Mouse (Mus musculus) stomach, postnatal 0 days (tissue): ENCODE results near the gene Ncam1. TPM values are rescaled to one million over a fixed set of nuclear protein-coding genes. Genes with fewer than 3 reads are reported as not detected.

Source experiments
- ATAC-seq: fragments of 200-750 bp; cut with Nextera tagmentation; 2 replicates; pipeline ENCODE4 v1.8.0; 2017; ENCODE audit not compliant: low FRiP score, low TSS enrichment
- DNase-seq: peaks from one replicate; pipeline ENCODE4 v3.0.0-alpha.2; 2016; ENCODE audit warnings: low spot score
- H3K27ac ChIP-seq: fragments of 300-500 bp; sonication (generic); replicated peaks from 2 replicates; pipeline ENCODE4 v1.5.1; 2014; ENCODE audit warnings: mild to moderate bottlenecking, control low read depth
- H3K27me3 ChIP-seq: fragments of 300-500 bp; sonication (generic); 2 replicates; pipeline ENCODE4 v1.6.1; 2014; ENCODE audit warnings: low read length; ENCODE audit not compliant: control insufficient read depth, insufficient read depth
- H3K36me3 ChIP-seq: fragments of 300-500 bp; sonication (generic); 2 replicates; pipeline ENCODE4 v1.6.1; 2014; ENCODE audit warnings: low read length, mixed read lengths; ENCODE audit not compliant: control insufficient read depth, insufficient read depth
- H3K4me1 ChIP-seq: fragments of 300-500 bp; sonication (generic); replicated peaks from 2 replicates; pipeline ENCODE4 v1.6.1; 2014; ENCODE audit warnings: antibody characterized with exemption; ENCODE audit not compliant: control insufficient read depth, insufficient read depth
- H3K4me2 ChIP-seq: fragments of 300-500 bp; sonication (generic); replicated peaks from 2 replicates; pipeline ENCODE4 v1.6.1; 2014; ENCODE audit warnings: low read depth, mild to moderate bottlenecking, control low read depth, moderate library complexity
- H3K4me3 ChIP-seq: fragments of 300-500 bp; sonication (generic); 2 replicates; pipeline ENCODE4 v1.5.1; 2014; ENCODE audit warnings: low read depth, low read length, control low read depth
- H3K9ac ChIP-seq: fragments of 300-500 bp; sonication (generic); 2 replicates; pipeline ENCODE4 v1.6.1; 2014; ENCODE audit warnings: mild to moderate bottlenecking, low read length, control low read depth, mixed read lengths
- H3K9me3 ChIP-seq: fragments of 300-500 bp; sonication (generic); 2 replicates; pipeline ENCODE4 v1.6.1; 2016; ENCODE audit warnings: low read length; ENCODE audit not compliant: control insufficient read depth
- CTCF ChIP-seq: IDR thresholded peaks from 2 replicates; pipeline ENCODE4 v1.5.1; 2016; ENCODE audit warnings: antibody characterized with exemption, low read depth, mild to moderate bottlenecking, moderate library complexity
- EP300 ChIP-seq: optimal IDR thresholded peaks from 2 replicates; pipeline ENCODE3; 2016; ENCODE audit warnings: antibody characterized with exemption
- WGBS: fragments of 180-500 bp; shearing (Covaris S2); extraction: QIAGEN DNeasy Blood & Tissue Kit; methylation state at CpG from one replicate; pipeline ENCODE4 v1.1.7; 2014; 5-methylcytosine and 5-hydroxymethylcytosine counted together
- polyA plus RNA-seq: library from polyadenylated mRNA; unstranded; fragments of >200 nt; fragmentation: Nextera tagmentation; extraction: Ambion mirVana; gene quantifications from 2 replicates; pipeline ENCODE4 v1.2.1, GENCODE M21; 2015

Ncam1 gene
- polyA plus RNA-seq, 1 experiment from 2014 or later, result 34.0 TPM

- H3K4me1 ChIP-seq, result no peaks in the 10 kb centered on the region
- H3K9ac ChIP-seq, result no peak overlapping the region
- no peaks in the 10 kb centered on the region for H3K36me3 ChIP-seq
- H3K27me3 ChIP-seq, result no peaks in the 10 kb centered on the region
- 53% methylated on average over 2 of the region's 2 CpGs for WGBS
- DNase-seq (no peak), ATAC-seq (no peak)
- no peaks in the 10 kb centered on the region for H3K9me3 ChIP-seq
- H3K27ac ChIP-seq, result no peak overlapping the region
- H3K4me2 ChIP-seq, result no peak overlapping the region
- no peak overlapping the region for H3K4me3 ChIP-seq
- no peak for TF ChIP-seq EP300
- no peak for TF ChIP-seq CTCF
Measured at GRCm38 (mm10) chr9:49758436-49758835, 40.3 kb downstream of the Ncam1 start.

DNA sequence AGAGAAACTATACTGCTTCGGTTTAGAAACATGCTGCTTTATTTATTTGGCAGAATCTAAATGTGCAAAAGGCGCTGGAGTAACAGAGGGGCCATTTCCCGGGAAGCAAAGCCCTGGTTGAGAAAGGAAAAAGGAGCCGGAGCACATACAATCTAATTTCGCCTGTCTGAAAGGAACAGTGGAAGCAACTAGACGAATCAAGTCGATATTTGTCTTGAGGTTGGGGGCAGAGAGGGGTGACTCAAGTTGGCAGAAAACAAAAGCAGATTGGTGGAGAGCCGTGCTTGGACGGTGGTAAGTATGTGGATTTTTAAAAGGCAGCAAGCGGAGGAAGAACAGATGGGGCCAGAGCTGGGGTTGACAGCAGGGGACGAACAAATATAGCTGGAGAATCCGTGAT is 40.7 kb downstream of the Ncam1 start:
- Histone ChIP-seq H3K9me3 (no peaks in the 10 kb centered on the region), H3K27me3 (no peaks in the 10 kb centered on the region), H3K4me1 (no peaks in the 10 kb centered on the region), H3K4me3 (no peak overlapping the region), H3K36me3 (no peaks in the 10 kb centered on the region), H3K9ac (no peak overlapping the region), H3K4me2 (0 out of 2 replicates have a peak overlapping the region, but pooled peaks have one; percentile 18), H3K27ac (0 out of 2 replicates have a peak overlapping the region, but pooled peaks have one; percentile 31)
- ATAC-seq (no peak), DNase-seq (no peak)
- 46% methylated on average over 12 of the region's 12 CpGs for WGBS
- TF ChIP-seq EP300, result no peak
- TF ChIP-seq CTCF, result no peak

DNA sequence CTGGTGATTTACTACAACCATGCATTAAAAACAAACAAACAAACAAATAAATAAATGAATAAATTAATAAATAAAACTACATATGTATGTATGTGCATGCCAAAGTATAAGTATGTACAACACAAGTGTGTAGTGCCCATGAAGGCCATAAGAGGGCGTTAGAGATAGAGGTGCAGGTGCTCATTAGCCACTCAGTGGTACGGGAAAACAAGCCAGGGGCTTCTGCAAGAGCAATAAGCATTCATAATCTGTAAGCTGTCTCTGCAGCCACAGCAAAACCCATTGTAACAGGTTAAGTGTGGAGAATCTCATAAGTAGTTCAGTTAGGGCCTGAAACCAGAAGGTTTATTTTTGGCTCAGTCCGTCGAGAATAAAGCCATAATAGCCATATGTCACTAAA is 41.1 kb downstream of the Ncam1 start:
- Histone ChIP-seq H3K27me3 (no peaks in the 10 kb centered on the region), H3K9me3 (no peaks in the 10 kb centered on the region), H3K9ac (no peak overlapping the region), H3K36me3 (no peaks in the 10 kb centered on the region), H3K27ac (0 out of 2 replicates have a peak overlapping the region, but pooled peaks have one; percentile 14), H3K4me3 (no peak overlapping the region), H3K4me2 (no peak overlapping the region), H3K4me1 (no peaks in the 10 kb centered on the region)
- DNase-seq (no peak), ATAC-seq (no peak)
- WGBS, result 60% methylated on average over 4 of the region's 4 CpGs
- TF ChIP-seq EP300 (no peak), CTCF (peak; percentile 29)

DNA sequence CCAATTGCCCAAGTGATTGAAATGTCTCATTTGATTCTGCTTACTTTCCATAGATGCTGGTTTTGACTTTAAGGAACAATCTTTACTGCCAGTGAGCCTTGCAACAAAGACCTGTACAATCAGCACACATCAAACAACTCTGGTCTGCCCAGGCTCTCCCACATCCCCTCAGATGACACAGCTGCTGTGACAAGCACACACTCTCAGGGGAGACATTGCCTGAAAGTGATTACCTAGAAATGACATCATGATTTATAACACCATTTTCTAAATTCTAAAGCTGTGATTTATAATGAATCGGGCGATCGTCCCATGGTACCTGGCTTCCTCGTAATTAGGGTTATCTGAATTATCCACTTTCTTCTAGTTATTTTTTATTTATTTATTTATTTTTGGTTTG is 42.0 kb downstream of the Ncam1 start:
- Histone ChIP-seq H3K27ac (no peak overlapping the region), H3K4me1 (no peaks in the 10 kb centered on the region), H3K4me2 (no peak overlapping the region), H3K9ac (no peak overlapping the region), H3K36me3 (no peaks in the 10 kb centered on the region), H3K4me3 (no peak overlapping the region), H3K27me3 (no peaks in the 10 kb centered on the region), H3K9me3 (no peaks in the 10 kb centered on the region)
- TF ChIP-seq CTCF (no peak), EP300 (no peak)
- 88% methylated on average over 4 of the region's 4 CpGs for WGBS
- ATAC-seq (no peak), DNase-seq (no peak)

- no peaks in the 10 kb centered on the region for H3K27me3 ChIP-seq
- no peaks in the 10 kb centered on the region for H3K36me3 ChIP-seq
- TF ChIP-seq EP300 (no peak), CTCF (no peak)
- H3K27ac ChIP-seq, result no peak overlapping the region
- H3K4me3 ChIP-seq, result no peak overlapping the region
- H3K4me1 ChIP-seq, result no peaks in the 10 kb centered on the region
- DNase-seq (no peak), ATAC-seq (no peak)
- H3K9ac ChIP-seq, result no peak overlapping the region
- no peak overlapping the region for H3K4me2 ChIP-seq
- 68% methylated on average over 4 of the region's 4 CpGs for WGBS
- H3K9me3 ChIP-seq, result no peaks in the 10 kb centered on the region
Measured at GRCm38 (mm10) chr9:49755214-49755613, 43.5 kb downstream of the Ncam1 start.

DNA sequence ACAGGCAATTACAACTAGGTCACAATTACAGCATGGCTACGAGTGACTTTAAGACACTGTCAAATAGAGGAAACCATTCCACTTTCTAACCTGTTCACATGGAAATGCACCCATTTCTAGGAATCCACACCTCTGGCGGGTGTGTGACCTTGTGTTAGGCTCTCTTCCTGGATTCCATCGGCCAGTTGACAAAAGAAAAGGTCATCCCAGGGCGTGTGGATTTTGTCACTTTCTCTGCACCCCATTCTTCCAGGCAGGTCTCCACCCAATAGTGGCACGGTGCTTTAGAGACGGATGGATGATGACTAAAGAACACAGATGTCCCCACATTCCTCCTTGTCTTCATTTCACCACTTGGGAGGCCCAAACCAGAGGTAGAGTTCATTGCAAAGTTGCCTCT is 47.3 kb downstream of the Ncam1 start:
- H3K4me3 ChIP-seq, result no peak overlapping the region
- no peaks in the 10 kb centered on the region for H3K9me3 ChIP-seq
- TF ChIP-seq EP300, result no peak
- TF ChIP-seq CTCF, result no peak
- DNase-seq (no peak), ATAC-seq (no peak)
- no peaks in the 10 kb centered on the region for H3K36me3 ChIP-seq
- H3K27me3 ChIP-seq, result no peaks in the 10 kb centered on the region
- 63% methylated on average over 6 of the region's 6 CpGs for WGBS
- no peak overlapping the region for H3K9ac ChIP-seq
- no peak overlapping the region for H3K27ac ChIP-seq
- H3K4me2 ChIP-seq, result no peak overlapping the region
- H3K4me1 ChIP-seq, result no peaks in the 10 kb centered on the region

- H3K36me3 ChIP-seq, result no peaks in the 10 kb centered on the region
- H3K27me3 ChIP-seq, result no peaks in the 10 kb centered on the region
- H3K4me1 ChIP-seq, result no peaks in the 10 kb centered on the region
- TF ChIP-seq CTCF, result no peak
- no peak for ATAC-seq
- no peaks in the 10 kb centered on the region for H3K9me3 ChIP-seq
- no peak overlapping the region for H3K27ac ChIP-seq
- DNase-seq, result no peak
- H3K9ac ChIP-seq, result no peak overlapping the region
- WGBS, result 61% methylated on average over 2 of the region's 2 CpGs
- H3K4me3 ChIP-seq, result no peak overlapping the region
- no peak overlapping the region for H3K4me2 ChIP-seq
Measured at GRCm38 (mm10) chr9:49746176-49746575, 52.5 kb downstream of the Ncam1 start.
